In the genomic region with DNA sequence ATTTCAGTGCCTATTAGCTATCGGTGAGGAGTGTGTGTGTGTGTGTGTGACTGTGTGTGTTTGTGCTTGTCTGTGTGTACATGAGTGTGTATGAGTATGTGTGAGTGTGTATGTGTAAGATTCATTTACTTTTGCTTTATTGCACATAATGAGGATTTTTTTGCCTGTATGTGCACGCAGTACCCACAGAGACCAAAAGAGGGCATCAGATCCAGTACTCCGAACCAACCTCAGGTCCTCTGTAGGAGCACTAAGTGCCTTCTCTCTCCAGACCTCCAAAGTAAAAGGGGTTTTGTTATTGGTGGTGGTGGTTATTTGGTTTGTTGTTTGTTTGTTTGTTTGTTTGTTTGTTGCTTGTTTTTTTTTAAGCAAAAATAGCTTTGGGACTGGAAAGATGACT, we compare ENCODE assay signal across 9 mouse cellular contexts. TPM values are rescaled to one million over a fixed set of nuclear protein-coding genes. Genes with fewer than 3 reads are reported as not detected.
A peak's percentile ranks its signal among the peaks of the same experiment; 100 is the strongest.
DNase-seq lines count a peak whose midpoint lies in the region; ATAC-seq and TF ChIP-seq lines count a peak whose summit lies in the region.
"Had no signal": no experiment of that assay in that cellular context is flagged by ENCODE, and none has a peak within 500 bp of the region (broad histone marks: within the 10 kb centered on the region; RNA-seq: fewer than 3 reads in every experiment).

No protein-coding gene starts in this region.

- peak; percentile 74 for TF ChIP-seq CTCF in liver, postnatal 0 days (IDR thresholded peaks at IDR 0.05; ENCODE audit: low read depth)

- no peak overlapping the region for H3K9ac ChIP-seq in embryonic facial prominence, embryonic 11.5 days (replicated peaks; ENCODE audit: low read length)
- no peak overlapping the region for H3K9ac ChIP-seq in liver, postnatal 0 days (replicated peaks)

- TF ChIP-seq EP300 in liver, postnatal 0 days (IDR thresholded peaks at IDR 0.05; ENCODE audit: low read depth): no peak

- no peak overlapping the region for H3K4me2 ChIP-seq in embryonic facial prominence, embryonic 11.5 days (ENCODE audit: low read depth, low read length)
- H3K4me2 ChIP-seq in liver, postnatal 0 days (ENCODE audit: low read depth, low read length): no peak overlapping the region

- no peak overlapping the region for H3K4me3 ChIP-seq in embryonic facial prominence, embryonic 11.5 days (ENCODE audit: low read depth, low read length)
- H3K4me3 ChIP-seq in embryonic facial prominence, embryonic 10.5 days: no peak overlapping the region
- H3K4me3 ChIP-seq in liver, postnatal 0 days (ENCODE audit: low read depth, low read length): no peak overlapping the region

- H3K9me3 ChIP-seq in embryonic facial prominence, embryonic 11.5 days (replicated peaks; ENCODE audit: control insufficient read depth, low read length): no peaks in the 10 kb centered on the region
- H3K9me3 ChIP-seq in embryonic facial prominence, embryonic 10.5 days: no peaks in the 10 kb centered on the region
- no peaks in the 10 kb centered on the region for H3K9me3 ChIP-seq in liver, postnatal 0 days (ENCODE audit: low read length)

- H3K36me3 ChIP-seq in embryonic facial prominence, embryonic 11.5 days (replicated peaks; ENCODE audit: control insufficient read depth, insufficient read depth, low read depth, low read length): no peaks in the 10 kb centered on the region
- no peaks in the 10 kb centered on the region for H3K36me3 ChIP-seq in embryonic facial prominence, embryonic 10.5 days (replicated peaks)
- no peaks in the 10 kb centered on the region for H3K36me3 ChIP-seq in liver, postnatal 0 days (replicated peaks; ENCODE audit: insufficient read depth, low read length)

- no peak for ATAC-seq in embryonic facial prominence, embryonic 11.5 days (replicated peaks; ENCODE audit: insufficient number of reproducible peaks, low FRiP score, low TSS enrichment, low read depth)
- ATAC-seq in liver, postnatal 0 days: no peak

- no peaks in the 10 kb centered on the region for H3K4me1 ChIP-seq in embryonic facial prominence, embryonic 11.5 days (ENCODE audit: control insufficient read depth, insufficient read depth, low read length)
- H3K4me1 ChIP-seq in embryonic facial prominence, embryonic 10.5 days: peaks cover 6% of the 10 kb centered on the region; the same call in 1 of the 2 replicates
- no peaks in the 10 kb centered on the region for H3K4me1 ChIP-seq in liver, postnatal 0 days (ENCODE audit: insufficient read depth)

- peak; percentile 41 for DNase-seq in embryonic facial prominence, embryonic 11.5 days (ENCODE audit: low spot score)
- DNase-seq in embryonic facial prominence, embryonic 10.5 days (ENCODE audit: low spot score): no peak
- DNase-seq in liver, postnatal 0 days: peak; percentile 42
- DNase-seq in liver: no peak
- DNase-seq in adrenal gland, postnatal 10 days: peak; percentile 56
- DNase-seq in lung, postnatal 36 days: peak; percentile 64
- no peak for DNase-seq in layer of hippocampus, adult 18-20 months (ENCODE audit: low spot score in 2 of 2)
- DNase-seq in layer of hippocampus, adult 8-10 months (ENCODE audit: low spot score in 2 of 2): no peak

- H3K27ac ChIP-seq in embryonic facial prominence, embryonic 11.5 days (replicated peaks; ENCODE audit: low read depth, low read length): no peak overlapping the region
- no peak overlapping the region for H3K27ac ChIP-seq in embryonic facial prominence, embryonic 10.5 days (replicated peaks)
- H3K27ac ChIP-seq in liver, postnatal 0 days (ENCODE audit: low read depth): no peak overlapping the region

- no peaks in the 10 kb centered on the region for H3K27me3 ChIP-seq in embryonic facial prominence, embryonic 11.5 days (ENCODE audit: control insufficient read depth, insufficient read depth, low read length)
- no peaks in the 10 kb centered on the region for H3K27me3 ChIP-seq in embryonic facial prominence, embryonic 10.5 days (replicated peaks; ENCODE audit: low read depth, poor library complexity, severe bottlenecking)
- no peaks in the 10 kb centered on the region for H3K27me3 ChIP-seq in liver, postnatal 0 days (ENCODE audit: insufficient read depth, low read length)

- WGBS in embryonic facial prominence, embryonic 11.5 days: 72% methylated on average over 3 of the region's 3 CpGs
- 71% methylated on average over 3 of the region's 3 CpGs for WGBS in embryonic facial prominence, embryonic 10.5 days
- 58% methylated on average over 3 of the region's 3 CpGs for WGBS in liver, postnatal 0 days (ENCODE audit: insufficient replicate concordance)

RNA-seq across cellular contexts. Expression of a gene that starts 5.2 kb away (rescaled TPM):
- 0.20 and 0.32 TPM in 2 replicates for polyA plus RNA-seq in embryonic facial prominence, embryonic 11.5 days (2014; fragmentation: Nextera tagmentation; extraction: Ambion mirVana)
- 0.09 and 0.33 TPM in 2 replicates for polyA plus RNA-seq in embryonic facial prominence, embryonic 10.5 days (2016; fragmentation: Nextera tagmentation; extraction: Ambion mirVana)
- 0.08 TPM in 1 of 2 replicates, not detected in the other for polyA plus RNA-seq in liver, postnatal 0 days (2015; fragmentation: Nextera tagmentation; extraction: Ambion mirVana)
- total RNA-seq in adrenal gland, postnatal 10 days (2021): under 1 TPM; 0.48 to 0.70 TPM
- total RNA-seq in layer of hippocampus, adult 18-20 months (2021): 1 to 10 TPM; 1.6 to 2.0 TPM
- 1 to 10 TPM; 1.5 to 2.8 (median 2.5) TPM for total RNA-seq in layer of hippocampus, adult 8-10 months (2022)

RNA-seq across cellular contexts. Expression of a gene that starts 8.5 kb away (rescaled TPM):
- not detected in 2 replicates for polyA plus RNA-seq in embryonic facial prominence, embryonic 11.5 days (2014; fragmentation: Nextera tagmentation; extraction: Ambion mirVana)
- polyA plus RNA-seq in embryonic facial prominence, embryonic 10.5 days (2016; fragmentation: Nextera tagmentation; extraction: Ambion mirVana): not detected in 2 replicates
- polyA plus RNA-seq in liver, postnatal 0 days (2015; fragmentation: Nextera tagmentation; extraction: Ambion mirVana): not detected in 2 replicates
- not detected for total RNA-seq in adrenal gland, postnatal 10 days (2021)
- total RNA-seq in layer of hippocampus, adult 18-20 months (2021): not detected
- total RNA-seq in layer of hippocampus, adult 8-10 months (2022): not detected
- total RNA-seq: heart, postnatal 10 days had no signal

RNA-seq across cellular contexts. Expression of a gene that starts 30.3 kb away (rescaled TPM):
- polyA plus RNA-seq in embryonic facial prominence, embryonic 11.5 days (2014; fragmentation: Nextera tagmentation; extraction: Ambion mirVana): 38.9 and 42.4 TPM in 2 replicates
- polyA plus RNA-seq in embryonic facial prominence, embryonic 10.5 days (2016; fragmentation: Nextera tagmentation; extraction: Ambion mirVana): 36.5 and 37.3 TPM in 2 replicates
- 15.5 and 17.5 TPM in 2 replicates for polyA plus RNA-seq in liver, postnatal 0 days (2015; fragmentation: Nextera tagmentation; extraction: Ambion mirVana)
- 10 to 100 TPM; 41.3 to 49.3 TPM for total RNA-seq in adrenal gland, postnatal 10 days (2021)
- 10 to 100 TPM; 64.3 to 70.9 TPM for total RNA-seq in layer of hippocampus, adult 18-20 months (2021)
- 10 to 100 TPM; 47.1 to 62.3 (median 58.9) TPM for total RNA-seq in layer of hippocampus, adult 8-10 months (2022)

Comparison
In these comparisons a context has a peak if more than half of its experiments do, and no peak if none do; other contexts are left out.
1. DNase-seq: peak in embryonic facial prominence, embryonic 11.5 days (single experiment), liver, postnatal 0 days (single experiment), adrenal gland, postnatal 10 days (single experiment) and lung, postnatal 36 days (single experiment); none in embryonic facial prominence, embryonic 10.5 days (single experiment), liver (single experiment), layer of hippocampus, adult 18-20 months (0 of 2) and layer of hippocampus, adult 8-10 months (0 of 2).